Mouse (Mus musculus): ENCODE data around the gene Slc16a8. TPM values are rescaled to one million over a fixed set of nuclear protein-coding genes. Genes with fewer than 3 reads are reported as not detected.
"Not testable (repeated sequence)": the region's sequence is repeated elsewhere in the genome, so short reads cannot be mapped to it uniquely, and the experiment has no call there.

Gene Slc16a8
- polyA plus RNA-seq, 1 experiment from 2014 or later = 0.32 TPM

GRCm38 (mm10) chr15:79238036-79238435, 16.5 kb downstream of the Slc16a8 start:
- Histone ChIP-seq H3K27me3 (no peaks in the 10 kb centered on the region), H3K4me2 (no peak overlapping the region), H3K4me1 (no peaks in the 10 kb centered on the region), H3K27ac (no peak overlapping the region), H3K4me3 (replicated peaks) (no peak overlapping the region), H3K36me3 (replicated peaks) (peaks cover 80% of the 10 kb centered on the region), H3K9ac (no peak overlapping the region), H3K9me3 (no peaks in the 10 kb centered on the region)
- ATAC-seq (ENCODE audit: low FRiP score) = no peak
- WGBS = 85% methylated on average over 6 of the region's 6 CpGs

GRCm38 (mm10) chr15:79235268-79235667, 19.3 kb downstream of the Slc16a8 start:
- WGBS = 93% methylated on average over 9 of the region's 9 CpGs
- Histone ChIP-seq H3K4me3 (replicated peaks) (no peak overlapping the region), H3K36me3 (replicated peaks) (peaks cover 86% of the 10 kb centered on the region), H3K4me2 (no peak overlapping the region), H3K9me3 (no peaks in the 10 kb centered on the region), H3K27ac (no peak overlapping the region), H3K4me1 (peaks cover 2% of the 10 kb centered on the region), H3K27me3 (no peaks in the 10 kb centered on the region), H3K9ac (no peak overlapping the region)
- no peak for ATAC-seq (ENCODE audit: low FRiP score)

GRCm38 (mm10) chr15:79229058-79229821, 25.3 kb downstream of the Slc16a8 start, which contains the start of the genes Pick1 and Gm49486:
Gene Pick1 (plus strand): TSS chr15:79229173.
Gene Gm49486 (plus strand): TSS chr15:79229391.
- peak within 1 kb of the TSS; percentile 97 for H3K27ac ChIP-seq
- H3K4me1 ChIP-seq = peaks cover 22% of the 10 kb centered on the region
- H3K9ac ChIP-seq = peak within 1 kb of the TSS; percentile 93
- H3K9me3 ChIP-seq = no peaks in the 10 kb centered on the region
- peak within 1 kb of the TSS; percentile 99 for H3K4me2 ChIP-seq
- peaks cover 30% of the 10 kb centered on the region for H3K36me3 ChIP-seq (replicated peaks)
- peak; percentile 92 for ATAC-seq (ENCODE audit: low FRiP score)
- no peaks in the 10 kb centered on the region for H3K27me3 ChIP-seq
- WGBS = under 1% methylated on average over 51 of the region's 51 CpGs
- peak within 1 kb of the TSS; percentile 87 for H3K4me3 ChIP-seq (replicated peaks)

GRCm38 (mm10) chr15:79225780-79226179, 28.8 kb downstream of the Slc16a8 start:
- H3K4me2 ChIP-seq; H3K4me3 ChIP-seq (replicated peaks); H3K9me3 ChIP-seq; H3K9ac ChIP-seq; H3K36me3 ChIP-seq (replicated peaks); ATAC-seq (ENCODE audit: low FRiP score); H3K27me3 ChIP-seq; H3K27ac ChIP-seq: not testable (repeated sequence)
- H3K4me1 ChIP-seq = peaks cover 31% of the 10 kb centered on the region
- WGBS = 65% methylated on average over 2 of the region's 2 CpGs

- Histone ChIP-seq H3K27ac (no peak overlapping the region), H3K4me3 (replicated peaks) (no peak overlapping the region), H3K4me2 (no peak overlapping the region), H3K4me1 (peaks cover 23% of the 10 kb centered on the region), H3K27me3 (no peaks in the 10 kb centered on the region; the same call in 1 of the 2 replicates), H3K9ac (no peak overlapping the region), H3K9me3 (no peaks in the 10 kb centered on the region), H3K36me3 (replicated peaks) (no peaks in the 10 kb centered on the region)
- WGBS = 14% methylated on average over 5 of the region's 5 CpGs
- peak; percentile 44; the same call in 1 of the 2 replicates for ATAC-seq (ENCODE audit: low FRiP score)
These were observed 29.9 kb downstream of the Slc16a8 start for GRCm38 (mm10) chr15:79224685-79225084.

- WGBS = 12% methylated on average over 5 of the region's 5 CpGs
- H3K4me2 ChIP-seq = no peak overlapping the region
- H3K36me3 ChIP-seq (replicated peaks) = no peaks in the 10 kb centered on the region
- peak overlapping the region; percentile 25; the same call in 1 of the 2 replicates for H3K9ac ChIP-seq
- H3K9me3 ChIP-seq = no peaks in the 10 kb centered on the region
- ATAC-seq (ENCODE audit: low FRiP score) = no peak; the same call in 1 of the 2 replicates
- peaks cover 25% of the 10 kb centered on the region for H3K4me1 ChIP-seq
- H3K27ac ChIP-seq = no peak overlapping the region
- no peak overlapping the region for H3K4me3 ChIP-seq (replicated peaks)
- H3K27me3 ChIP-seq = no peaks in the 10 kb centered on the region; the same call in 1 of the 2 replicates
These were observed 30.9 kb downstream of the Slc16a8 start for GRCm38 (mm10) chr15:79223641-79224040.

GRCm38 (mm10) chr15:79219572-79219971, 35.0 kb downstream of the Slc16a8 start:
- 0% methylated on average over 1 of the region's 1 CpGs for WGBS
- no peak overlapping the region for H3K4me3 ChIP-seq (replicated peaks)
- H3K27me3 ChIP-seq = no peaks in the 10 kb centered on the region; the same call in 1 of the 2 replicates
- no peak for ATAC-seq (ENCODE audit: low FRiP score)
- peaks cover 20% of the 10 kb centered on the region for H3K4me1 ChIP-seq
- no peak overlapping the region for H3K4me2 ChIP-seq
- H3K27ac ChIP-seq = no peak overlapping the region
- H3K36me3 ChIP-seq (replicated peaks) = no peaks in the 10 kb centered on the region
- H3K9ac ChIP-seq = no peak overlapping the region; the same call in 1 of the 2 replicates
- H3K9me3 ChIP-seq = no peaks in the 10 kb centered on the region

- Histone ChIP-seq H3K27me3 (no peaks in the 10 kb centered on the region), H3K4me2 (no peak overlapping the region), H3K4me3 (replicated peaks) (no peak overlapping the region), H3K36me3 (replicated peaks) (no peaks in the 10 kb centered on the region), H3K9me3 (no peaks in the 10 kb centered on the region), H3K9ac (no peak overlapping the region), H3K27ac (no peak overlapping the region), H3K4me1 (peaks cover 8% of the 10 kb centered on the region)
- WGBS = 82% methylated on average over 3 of the region's 3 CpGs
- no peak for ATAC-seq (ENCODE audit: low FRiP score)
These were observed 38.4 kb downstream of the Slc16a8 start for GRCm38 (mm10) chr15:79216191-79216590.

GRCm38 (mm10) chr15:79213591-79213990, 41.0 kb downstream of the Slc16a8 start:
- no peaks in the 10 kb centered on the region for H3K27me3 ChIP-seq
- no peak overlapping the region for H3K9ac ChIP-seq
- WGBS = 82% methylated on average over 6 of the region's 6 CpGs
- no peak for ATAC-seq (ENCODE audit: low FRiP score)
- H3K4me2 ChIP-seq = no peak overlapping the region
- no peaks in the 10 kb centered on the region for H3K9me3 ChIP-seq
- H3K4me3 ChIP-seq (replicated peaks) = no peak overlapping the region
- H3K4me1 ChIP-seq = no peaks in the 10 kb centered on the region
- no peaks in the 10 kb centered on the region for H3K36me3 ChIP-seq (replicated peaks)
- H3K27ac ChIP-seq = no peak overlapping the region

GRCm38 (mm10) chr15:79212750-79213446, 41.7 kb downstream of the Slc16a8 start:
- Histone ChIP-seq H3K27ac (no peak overlapping the region), H3K4me1 (no peaks in the 10 kb centered on the region), H3K36me3 (replicated peaks) (no peaks in the 10 kb centered on the region), H3K4me3 (replicated peaks) (no peak overlapping the region), H3K9ac (no peak overlapping the region), H3K9me3 (no peaks in the 10 kb centered on the region), H3K27me3 (no peaks in the 10 kb centered on the region), H3K4me2 (no peak overlapping the region)
- ATAC-seq (ENCODE audit: low FRiP score) = no peak
- 86% methylated on average over 26 of the region's 26 CpGs for WGBS

GRCm38 (mm10) chr15:79210357-79210756, 44.2 kb downstream of the Slc16a8 start:
- H3K4me1 ChIP-seq = no peaks in the 10 kb centered on the region
- 72% methylated on average over 2 of the region's 2 CpGs for WGBS
- no peak overlapping the region for H3K9ac ChIP-seq

GRCm38 (mm10) chr15:79208758-79209439, 45.7 kb downstream of the Slc16a8 start:
- ATAC-seq (ENCODE audit: low FRiP score) = no peak
- Histone ChIP-seq H3K4me1 (peaks cover under 1% of the 10 kb centered on the region; the same call in 1 of the 2 replicates), H3K9ac (no peak overlapping the region), H3K36me3 (replicated peaks) (no peaks in the 10 kb centered on the region), H3K4me3 (replicated peaks) (no peak overlapping the region), H3K4me2 (no peak overlapping the region), H3K27me3 (no peaks in the 10 kb centered on the region), H3K27ac (no peak overlapping the region), H3K9me3 (no peaks in the 10 kb centered on the region)
- 82% methylated on average over 27 of the region's 27 CpGs for WGBS

More at GRCm38 (mm10) chr15:79210357-79210756, 44.2 kb downstream of the Slc16a8 start:
- Histone ChIP-seq H3K9me3 (no peaks in the 10 kb centered on the region), H3K4me2 (no peak overlapping the region), H3K36me3 (replicated peaks) (no peaks in the 10 kb centered on the region), H3K27me3 (no peaks in the 10 kb centered on the region), H3K4me3 (replicated peaks) (no peak overlapping the region), H3K27ac (no peak overlapping the region)
- ATAC-seq (ENCODE audit: low FRiP score) = no peak

Measured in forebrain, embryonic 12.5 days (tissue).